Mouse (Mus musculus) ES-Bruce4 (cell line): ENCODE results near the gene Ccl22.

Experiments
- EP300 ChIP-seq: IDR thresholded peaks from 2 replicates; pipeline ENCODE4 v1.6.1; 2011; ENCODE audit warnings: low read depth, low read length; ENCODE audit not compliant: insufficient read depth
- POLR2A ChIP-seq: IDR thresholded peaks from one replicate; pipeline ENCODE4 v1.8.1; 2011; ENCODE audit warnings: low read length; ENCODE audit not compliant: insufficient read depth

DNA sequence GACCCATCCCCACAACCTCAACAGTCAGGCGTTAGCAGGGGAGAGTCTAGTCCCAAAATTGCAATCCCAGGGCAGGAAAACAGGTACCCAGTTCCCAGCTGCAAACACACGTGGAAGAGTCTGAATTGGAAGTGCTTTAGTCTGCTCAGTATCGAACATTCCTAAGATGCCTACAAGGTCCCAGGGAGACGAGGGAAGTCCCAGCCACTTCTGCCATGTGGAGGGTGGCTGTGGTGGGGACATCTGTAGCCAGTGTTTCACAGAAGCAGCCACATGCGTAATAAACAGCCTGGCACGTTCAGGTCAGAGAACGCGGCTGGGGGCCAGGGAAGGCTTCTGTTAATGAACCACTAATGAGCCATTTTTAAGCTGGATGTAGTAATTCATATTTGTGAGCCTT, 35.1 kb upstream of the Ccl22 start:
- no peak for TF ChIP-seq POLR2A
- TF ChIP-seq EP300 = no peak
